Mouse (Mus musculus): ENCODE results near the gene Zfp462. TPM values are rescaled to one million over a fixed set of nuclear protein-coding genes. Genes with fewer than 3 reads are reported as not detected.

Zfp462 gene
- total and polyA plus RNA-seq, 3 experiments: not detected

GRCm38 (mm10) chr4:55088922-55089321 lies 144.1 kb downstream of the Zfp462 start:
- Histone ChIP-seq H3K27me3 (replicated peaks) (no peaks in the 10 kb centered on the region), H3K9ac (ENCODE audit: insufficient read depth, low read depth) (no peak overlapping the region), H3K9me3 (replicated peaks; ENCODE audit: low read length) (no peaks in the 10 kb centered on the region), H3K4me3 (replicated peaks in 1 of 3; ENCODE audit: low read depth in 2 of 3, low read length in 2 of 3, poor library complexity in 1 of 3) (no peak overlapping the region), H3K27ac (ENCODE audit: insufficient read depth, low read depth) (no peak overlapping the region), H3K4me2 (ENCODE audit: insufficient read depth, low read depth, poor library complexity, severe bottlenecking) (no peak overlapping the region), H3K79me2 (replicated peaks; ENCODE audit: control insufficient read depth, extremely low read depth, insufficient read depth, poor library complexity, severe bottlenecking) (no peaks in the 10 kb centered on the region), H3K36me3 (replicated peaks in 1 of 2; ENCODE audit: control insufficient read depth in 1 of 2, insufficient read depth in 1 of 2, low read length in 1 of 2) (no peaks in the 10 kb centered on the region), H3K4me1 (ENCODE audit: control insufficient read depth in 1 of 2, insufficient read depth in 2 of 2) (no peaks in the 10 kb centered on the region)
- dilution Hi-C loops (cut with MboI; ENCODE audit: extremely low pct_ligation_motif_present, extremely low pct_unique_long_range_greater_than_20kb, low sequenced_read_pairs): no loop called here
- DNase-seq (ENCODE audit: extremely low read depth): no peak
- in situ Hi-C loops (cut with MboI; ENCODE audit: low pct_ligation_motif_present, low pct_unique_long_range_greater_than_20kb, low sequenced_read_pairs): no loop called here
- TF ChIP-seq ZC3H11A (IDR thresholded peaks at IDR 0.05; ENCODE audit: low read depth, low read length) (no peak), UBTF (IDR thresholded peaks at IDR 0.05; ENCODE audit: low read depth, low read length) (no peak), POLR2A (IDR thresholded peaks at IDR 0.05; ENCODE audit: low read depth, low read length) (no peak), BHLHE40 (IDR thresholded peaks at IDR 0.05; ENCODE audit: low read depth, low read length) (no peak), MEF2A (IDR thresholded peaks at IDR 0.05; ENCODE audit: borderline replicate concordance, low read depth, low read length) (no peak), RCOR1 (conservative IDR thresholded peaks at IDR 0.05; ENCODE audit: low read depth, low read length) (no peak), NELFE (IDR thresholded peaks at IDR 0.05; ENCODE audit: low read depth, low read length) (no peak), JUND (conservative IDR thresholded peaks at IDR 0.05; ENCODE audit: low read depth, low read length) (no peak), TBP (conservative IDR thresholded peaks at IDR 0.05; ENCODE audit: low read depth, low read length) (no peak), ELF1 (IDR thresholded peaks at IDR 0.05; ENCODE audit: low read depth, low read length) (no peak), USF1 (IDR thresholded peaks at IDR 0.05; ENCODE audit: low read depth, low read length) (no peak), MAX (IDR thresholded peaks at IDR 0.05; ENCODE audit: low read length) (no peak), ZMIZ1 (IDR thresholded peaks at IDR 0.05; ENCODE audit: low read depth, low read length) (no peak), MAZ (IDR thresholded peaks at IDR 0.05; ENCODE audit: low read depth, low read length) (no peak), SMC3 (IDR thresholded peaks at IDR 0.05; ENCODE audit: low read depth, low read length) (no peak), E2F4 (IDR thresholded peaks at IDR 0.05; ENCODE audit: insufficient replicate concordance, low read depth, low read length) (no peak), TCF12 (IDR thresholded peaks at IDR 0.05; ENCODE audit: low read depth, low read length) (no peak), ZNF384 (IDR thresholded peaks at IDR 0.05; ENCODE audit: low read depth, low read length) (no peak)

DNA sequence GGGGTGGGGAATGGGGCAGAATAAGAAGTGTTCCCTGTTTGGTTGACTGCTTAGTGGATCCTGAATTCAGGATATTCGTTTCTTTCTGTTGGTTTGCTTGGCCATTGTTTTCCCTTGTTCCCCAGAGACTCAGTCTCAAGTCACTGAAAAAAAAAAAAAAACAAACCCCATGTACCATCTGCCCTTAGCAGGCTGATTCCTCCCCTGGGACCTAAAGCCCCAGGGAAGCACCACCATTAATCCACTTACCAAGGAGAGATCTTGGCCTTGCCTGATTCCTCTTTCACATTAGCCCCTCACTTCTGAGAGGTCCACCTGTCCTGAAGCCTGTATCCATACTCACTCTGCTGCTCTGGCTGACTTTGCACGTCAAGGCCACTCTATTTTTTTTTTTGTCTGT lies 152.3 kb downstream of the Zfp462 start:
- Histone ChIP-seq H3K27me3 (replicated peaks) (no peaks in the 10 kb centered on the region), H3K4me1 (ENCODE audit: control insufficient read depth in 1 of 2, insufficient read depth in 2 of 2) (peaks cover 0 to 31% of the 10 kb centered on the region in 2 experiments; a peak in 2 of 4 replicates), H3K27ac (ENCODE audit: insufficient read depth, low read depth) (no peak overlapping the region), H3K9ac (ENCODE audit: insufficient read depth, low read depth) (no peak overlapping the region), H3K4me2 (ENCODE audit: insufficient read depth, low read depth, poor library complexity, severe bottlenecking) (no peak overlapping the region), H3K4me3 (replicated peaks in 1 of 3; ENCODE audit: low read depth in 2 of 3, low read length in 2 of 3, poor library complexity in 1 of 3) (no peak overlapping the region), H3K79me2 (replicated peaks; ENCODE audit: control insufficient read depth, extremely low read depth, insufficient read depth, poor library complexity, severe bottlenecking) (no peaks in the 10 kb centered on the region), H3K9me3 (replicated peaks; ENCODE audit: low read length) (no peaks in the 10 kb centered on the region), H3K36me3 (replicated peaks in 1 of 2; ENCODE audit: control insufficient read depth in 1 of 2, insufficient read depth in 1 of 2, low read length in 1 of 2) (no peaks in the 10 kb centered on the region)
- DNase-seq (ENCODE audit: extremely low read depth): peak; percentile 47
- TF ChIP-seq ZNF384 (IDR thresholded peaks at IDR 0.05; ENCODE audit: low read depth, low read length): peak; percentile 84
- no peak for TF ChIP-seq GABPA (IDR thresholded peaks at IDR 0.05; ENCODE audit: insufficient replicate concordance, low read depth, low read length)
- in situ Hi-C loops (cut with MboI; ENCODE audit: low pct_ligation_motif_present, low pct_unique_long_range_greater_than_20kb, low sequenced_read_pairs) (no loop called here), dilution Hi-C loops (cut with MboI; ENCODE audit: extremely low pct_ligation_motif_present, extremely low pct_unique_long_range_greater_than_20kb, low sequenced_read_pairs) (no loop called here)
